Mouse (Mus musculus): ENCODE measurements at regions not wholly inside any gene's neighbourhood (a gene's known extent, or its start where the extent isn't known, plus 50 kb on each side); places are given as distances from the start of the nearest gene placed in this dataset.
"Not testable (repeated sequence)": the region's sequence is repeated elsewhere in the genome, so short reads cannot be mapped to it uniquely, and the experiment has no call there.

- not testable (repeated sequence) for DNase-seq
Measured at GRCm38 (mm10) chr6:67673316-67673715, 137.7 kb upstream of the Tacstd2 start.

- DNase-seq, result not testable (repeated sequence)
Measured at GRCm38 (mm10) chr6:67668073-67668472, 132.5 kb upstream of the Tacstd2 start.

GRCm38 (mm10) chr6:67631617-67632016, 96.0 kb upstream of the Tacstd2 start:
- no peak for DNase-seq

- no peak for DNase-seq
Measured at GRCm38 (mm10) chr6:67610402-67610801, 74.8 kb upstream of the Tacstd2 start.

- not testable (repeated sequence) for DNase-seq
Measured at GRCm38 (mm10) chr6:67609461-67609860, 73.9 kb upstream of the Tacstd2 start.
